Mouse (Mus musculus) B cell, adult 62 days (primary cell): ENCODE results near the gene Dnase2b. TPM values are rescaled to one million over a fixed set of nuclear protein-coding genes. Genes with fewer than 3 reads are reported as not detected.

Experiments
- total RNA-seq: library from RNA; stranded (reverse); gene quantifications from 4 replicates; pipeline ENCODE4 v1.2.4, GENCODE M21; 2023

The Dnase2b gene
- not detected in 4 replicates for total RNA-seq

GRCm38 (mm10) chr3:146615496-146615895 lies at the start of gene Dnase2b:
Gene Dnase2b, minus strand, starts transcription at chr3:146615596.

GRCm38 (mm10) chr3:146651217-146651616 lies 35.8 kb upstream of the Dnase2b start, which contains the start of gene 4930503B20Rik:
Gene 4930503B20Rik, minus strand, starts transcription at chr3:146651317.

DNA sequence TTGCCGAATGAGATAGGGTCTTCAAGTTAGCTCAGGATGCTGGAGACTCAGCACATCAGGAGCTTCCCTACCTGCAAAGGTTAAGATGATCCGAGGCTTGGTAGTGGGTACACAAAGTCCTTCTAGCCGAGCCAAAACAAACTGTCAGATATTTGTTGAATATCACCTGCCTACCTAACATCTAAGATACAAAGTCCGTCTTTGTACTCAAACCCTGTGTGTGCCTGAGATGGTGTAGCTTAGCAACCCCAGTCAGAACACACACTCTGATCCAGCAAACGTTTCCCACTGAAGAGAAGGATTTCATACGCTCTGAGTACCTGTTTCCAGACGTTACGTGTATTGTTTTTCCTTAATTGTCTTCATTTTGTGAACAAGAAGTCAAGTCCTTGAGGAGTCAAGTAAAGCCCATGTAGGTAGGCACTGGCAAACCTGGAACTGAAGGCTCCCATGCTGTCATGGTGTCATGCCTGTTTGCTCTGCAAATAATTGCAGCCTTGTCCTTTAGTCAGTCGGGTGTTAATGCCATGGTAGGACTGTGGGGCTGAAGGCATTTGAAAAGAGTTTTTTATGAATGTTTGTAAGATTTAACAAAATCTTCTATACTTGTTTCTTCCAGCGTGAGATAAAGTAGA lies 45.1 kb downstream of the Dnase2b start, which contains the start of gene Uox:
Uox (plus strand) TSS at position 279 of the 635 bp plus-strand sequence.

Other genes starting within 250 kb of the Dnase2b start
- gene Ssx2ip, start 211.0 kb downstream of the Dnase2b start, total RNA-seq, result 1.3 to 2.4 TPM (median 2.0 TPM) in 4 replicates
- 10.0 to 13.5 TPM (median 12.3 TPM) in 4 replicates for gene Ctbs, start 165.8 kb downstream of the Dnase2b start, total RNA-seq
- 2.4 to 5.0 TPM (median 3.8 TPM) in 4 replicates for gene Spata1, start 115.8 kb downstream of the Dnase2b start, total RNA-seq
- 118 to 154 TPM (median 140 TPM) in 4 replicates for gene Gng5, start 115.8 kb downstream of the Dnase2b start, total RNA-seq
- 84.0 to 101 TPM (median 95.6 TPM) in 4 replicates for gene Rpf1, start 94.2 kb downstream of the Dnase2b start, total RNA-seq
- not detected in 4 replicates for gene Uox, start 45.2 kb downstream of the Dnase2b start, total RNA-seq
- not detected in 4 replicates for gene 4930503B20Rik, start 35.7 kb upstream of the Dnase2b start, total RNA-seq
- not detected in 4 replicates for gene Samd13, start 70.0 kb upstream of the Dnase2b start, total RNA-seq
- 80.9 to 90.8 TPM (median 85.0 TPM) in 4 replicates for gene Prkacb, start 197.4 kb upstream of the Dnase2b start, total RNA-seq
- not detected in 4 replicates for gene Ttll7, start 236.8 kb upstream of the Dnase2b start, total RNA-seq